Mouse (Mus musculus) urinary bladder, postnatal 36 days (tissue): Measurements from ENCODE around the gene Timm29.

Experiments
- DNase-seq, 2 experiments: peaks; one replicate each; pipeline ENCODE4 v3.0.0; 2022; ENCODE audit warnings: low spot score in 2 of 2, mixed read lengths in 1 of 2

The Timm29 gene

DNA sequence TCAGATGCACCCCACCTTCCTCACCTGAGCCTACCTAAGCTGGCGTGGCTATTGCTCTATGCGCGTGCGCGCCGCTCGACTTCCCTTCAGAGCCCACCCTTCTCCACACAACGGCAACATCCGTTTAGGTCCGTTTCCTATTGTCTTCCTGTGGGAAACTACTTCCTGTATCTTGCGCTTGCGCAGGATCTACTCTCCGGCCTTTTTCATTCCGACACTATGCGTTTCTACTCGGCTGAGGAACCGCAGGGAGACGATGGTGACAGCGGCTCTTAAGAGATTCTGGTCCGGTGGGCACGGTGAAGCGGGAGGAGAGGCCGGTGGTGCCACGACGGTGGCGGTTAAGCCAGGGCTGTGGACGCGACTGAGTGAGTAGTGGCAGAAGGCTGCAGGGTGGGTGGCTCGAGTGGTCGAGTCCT is at the start of gene Timm29, which contains the start of gene Yipf2:
Timm29 (plus strand) TSS at position 20 of the 419 bp plus-strand sequence.
Yipf2 (minus strand) TSS at position 126 of the 419 bp plus-strand sequence.
- peak; percentile 85 to 90 for DNase-seq

DNA sequence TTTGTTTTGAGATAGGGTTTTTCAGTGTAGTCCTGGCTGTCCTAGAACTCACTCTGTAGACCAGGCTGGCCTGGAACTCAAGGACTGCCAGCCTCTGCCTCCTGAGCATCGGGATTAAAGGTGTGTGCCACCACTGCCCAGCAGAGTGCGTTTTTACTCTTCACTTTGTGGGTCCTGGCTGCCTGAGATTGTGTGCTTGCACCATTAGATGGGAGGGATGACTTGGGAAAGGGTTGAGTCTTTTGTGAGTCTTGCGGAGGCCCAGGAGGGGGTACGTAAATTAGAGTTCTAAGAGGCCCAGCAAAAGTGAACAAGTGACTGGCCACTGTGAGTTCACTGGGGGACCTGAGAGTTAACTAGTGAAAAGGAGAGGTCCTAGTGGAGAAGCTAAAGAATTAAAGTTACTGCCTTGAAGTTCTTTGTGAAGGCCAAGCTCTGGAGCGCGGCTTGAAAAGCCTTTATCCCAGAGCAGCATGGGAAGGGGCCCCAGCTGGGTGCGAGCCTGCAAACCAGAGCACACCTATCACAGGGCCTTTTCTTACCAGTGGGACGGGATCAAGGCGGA is 47.1 kb upstream of the Timm29 start:
- DNase-seq, result no peak

DNA sequence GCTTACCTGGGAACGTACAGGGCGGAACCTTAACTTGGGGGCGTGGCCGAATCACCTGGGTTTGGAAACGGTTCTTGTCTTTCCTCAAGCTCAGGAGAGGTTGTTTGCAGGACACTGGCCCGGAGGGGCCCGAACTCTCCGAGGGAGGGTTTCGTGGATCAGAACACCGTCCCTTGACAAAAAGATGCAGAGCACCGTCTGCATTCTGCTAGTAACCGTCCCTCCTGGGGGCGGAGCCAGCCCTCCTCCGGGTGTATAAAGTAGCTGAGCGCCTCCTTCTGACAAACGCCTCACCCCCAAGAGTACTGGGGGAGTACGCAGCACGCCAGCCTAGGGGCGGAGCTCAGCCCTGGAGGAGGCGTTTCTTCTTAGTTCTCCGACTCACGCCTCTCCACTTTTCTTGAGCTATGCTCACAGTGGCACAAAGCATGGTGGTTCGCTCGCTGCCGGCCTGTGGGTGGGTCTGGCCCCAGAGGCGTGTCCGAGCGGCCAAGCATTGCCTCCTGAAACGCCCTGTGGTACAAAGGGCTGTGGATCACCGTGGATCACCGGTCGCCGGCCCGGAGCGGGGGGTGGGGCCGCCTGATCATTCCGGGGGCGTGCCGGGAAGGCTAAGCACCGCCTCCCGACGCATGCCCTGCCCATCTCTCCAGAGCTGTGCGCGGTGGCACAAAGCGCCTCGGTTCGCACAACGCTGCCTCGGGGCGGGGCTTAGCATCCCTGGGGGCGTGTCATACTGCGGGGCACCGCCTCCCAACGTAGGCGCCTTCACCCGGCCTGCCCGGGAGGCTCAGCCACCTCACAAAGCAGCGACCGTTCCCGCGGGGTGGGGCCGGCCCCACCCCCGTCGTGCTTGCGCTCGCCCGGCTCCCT is 46.4 kb upstream of the Timm29 start:
- DNase-seq, result peak; percentile 100

DNA sequence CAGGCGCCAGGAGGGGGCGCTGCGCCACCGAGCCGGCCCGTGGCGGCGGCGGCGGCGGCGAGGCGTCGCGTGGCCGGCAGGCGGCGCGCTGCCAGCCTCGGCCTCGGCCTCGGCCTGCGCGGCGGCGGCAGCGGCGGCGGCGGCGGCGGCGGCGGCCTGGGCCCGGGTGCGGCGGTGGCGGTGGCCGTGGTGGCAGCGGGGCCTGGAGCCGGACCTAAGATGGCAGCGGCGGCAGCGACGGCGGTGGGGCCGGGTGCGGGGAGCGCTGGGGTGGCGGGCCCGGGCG is 45.8 kb upstream of the Timm29 start, which contains the start of gene Carm1:
Carm1 (plus strand) TSS at position 106 of the 286 bp plus-strand sequence.
- no peak for DNase-seq

DNA sequence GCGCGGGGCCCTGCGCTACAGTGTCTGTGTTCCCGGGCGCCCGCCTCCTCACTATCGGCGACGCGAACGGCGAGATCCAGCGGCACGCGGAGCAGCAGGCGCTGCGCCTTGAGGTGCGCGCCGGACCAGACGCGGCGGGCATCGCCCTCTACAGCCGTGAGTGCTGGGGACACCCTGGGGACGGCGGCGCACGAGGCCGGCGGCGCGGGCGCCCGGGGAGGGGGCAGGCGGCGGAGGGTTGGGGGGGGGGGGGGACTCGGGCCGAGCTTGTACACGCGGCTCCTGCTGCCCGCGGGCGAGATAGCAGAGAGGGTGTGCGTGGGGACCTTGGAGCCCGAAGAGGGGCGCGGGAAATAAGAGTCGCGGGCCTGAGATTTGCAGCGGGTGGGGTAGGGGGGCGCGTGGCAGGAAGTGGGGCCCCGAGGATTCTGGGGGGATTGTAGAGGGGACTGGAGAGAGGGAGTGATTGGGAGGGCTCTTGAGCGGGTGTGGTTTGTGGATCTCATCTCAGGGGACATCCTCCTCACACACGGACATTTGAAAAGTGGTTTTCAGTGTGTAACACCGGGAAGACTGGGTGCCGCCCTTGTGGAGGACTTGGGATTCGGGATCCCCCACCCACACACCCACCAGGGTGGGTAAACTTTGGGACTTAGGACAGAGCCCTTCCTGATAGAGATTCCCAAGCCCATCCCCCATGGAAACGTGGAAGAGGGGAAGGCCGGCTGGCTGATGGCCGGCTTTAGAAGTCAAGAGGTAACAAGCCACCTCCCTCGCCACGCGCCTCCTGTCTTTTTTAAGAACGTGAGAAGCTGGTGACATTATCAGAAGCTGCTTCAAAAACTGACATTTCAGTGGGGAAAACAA is 45.2 kb upstream of the Timm29 start:
- peak; percentile 48 to 54 for DNase-seq

DNA sequence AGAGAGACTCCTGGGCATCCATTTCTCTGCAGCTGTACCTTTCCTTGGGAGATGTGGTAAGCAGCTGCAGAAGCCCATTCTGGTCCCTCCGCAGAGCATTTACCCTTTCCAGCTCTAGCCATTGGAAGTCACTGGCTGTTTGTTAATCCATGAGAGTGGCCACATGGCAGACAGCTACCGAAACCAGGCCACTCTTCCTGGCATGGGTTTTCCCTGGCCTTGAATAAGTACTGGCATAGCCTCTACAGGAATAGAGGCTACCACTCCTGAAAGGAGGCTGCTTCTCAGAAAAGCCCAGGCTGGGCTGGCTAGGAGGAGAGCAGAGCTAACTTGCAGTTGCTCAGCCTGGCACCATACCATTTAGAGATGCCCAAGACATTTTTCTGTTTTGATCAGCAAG is 41.5 kb upstream of the Timm29 start:
- DNase-seq, result no peak

DNA sequence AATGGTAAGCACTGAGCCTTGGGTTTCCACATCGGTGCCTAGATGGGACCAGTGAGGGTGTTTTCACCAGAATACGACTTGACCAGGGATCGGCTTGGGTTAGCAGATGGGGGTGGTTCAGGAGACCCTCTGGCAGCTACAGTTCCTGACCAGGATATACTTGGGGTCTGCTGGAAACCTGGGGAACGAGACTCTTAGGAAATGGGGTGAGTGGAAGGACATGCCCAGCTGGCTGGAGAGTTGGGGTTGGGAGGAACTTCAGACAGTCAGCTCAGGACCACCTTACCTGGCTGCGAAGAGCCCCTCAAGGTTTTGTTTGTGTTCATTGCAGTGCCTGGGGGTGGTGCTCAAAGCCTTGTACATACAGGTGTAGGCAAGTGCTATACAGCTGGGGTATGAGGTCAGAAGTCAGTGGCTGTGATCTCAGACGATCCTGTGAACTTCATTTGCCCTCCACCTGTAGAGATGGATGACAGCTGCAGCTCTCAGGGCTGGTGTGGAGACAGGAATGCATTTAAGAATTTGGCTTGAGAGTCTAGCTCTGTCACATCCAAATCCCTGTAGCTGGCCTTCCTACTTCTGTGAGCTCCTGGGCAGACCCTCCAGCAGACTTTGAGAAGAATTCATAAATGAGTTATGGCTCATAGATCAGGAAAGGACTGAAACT is 38.8 kb upstream of the Timm29 start:
- no peak for DNase-seq

DNA sequence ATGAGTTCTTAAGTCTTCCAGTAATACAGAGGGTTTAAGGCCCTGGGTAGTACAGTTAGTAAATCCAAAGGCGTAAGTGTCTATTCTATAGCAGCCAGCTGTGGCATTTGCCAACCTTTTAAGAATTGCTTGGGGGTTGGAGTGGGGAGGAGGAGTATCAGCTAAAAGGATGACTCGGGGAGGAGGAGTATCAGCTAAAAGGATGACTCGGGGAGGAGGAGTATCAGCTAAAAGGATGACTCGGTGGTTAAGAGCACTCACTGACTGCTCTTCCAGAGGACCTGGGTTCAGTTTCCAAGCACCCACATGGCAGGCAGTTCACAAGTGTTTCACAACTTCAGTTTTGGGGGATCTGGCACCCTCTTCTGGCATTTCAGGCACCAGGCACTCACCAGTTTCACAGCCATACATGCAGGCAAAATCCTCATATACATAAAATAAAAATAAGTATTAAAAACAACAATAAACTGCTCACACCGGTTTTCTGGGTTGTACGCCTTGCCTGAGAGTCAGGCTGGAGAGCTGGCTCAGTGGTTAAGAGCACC is 37.3 kb upstream of the Timm29 start:
- no peak for DNase-seq

DNA sequence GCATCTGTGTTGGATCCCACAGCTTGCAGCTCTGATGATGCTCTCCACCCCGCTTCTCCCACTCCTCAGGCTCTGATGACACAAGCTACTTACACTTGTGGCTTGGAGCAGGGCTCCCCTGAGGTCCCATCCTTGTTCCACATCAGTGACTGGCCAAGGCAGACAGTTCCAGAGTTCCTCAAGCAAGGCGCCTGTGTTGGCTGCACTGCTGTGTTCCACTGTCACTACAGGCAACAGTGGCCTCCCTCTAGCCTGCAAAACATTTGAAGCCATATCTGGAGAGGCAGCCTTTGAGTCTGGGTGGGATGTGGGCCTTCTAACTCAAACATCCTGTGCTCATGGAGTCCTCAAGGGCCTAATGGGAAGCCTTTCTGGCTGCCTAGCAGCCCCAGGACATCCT is 35.5 kb upstream of the Timm29 start:
- DNase-seq, result no peak

DNA sequence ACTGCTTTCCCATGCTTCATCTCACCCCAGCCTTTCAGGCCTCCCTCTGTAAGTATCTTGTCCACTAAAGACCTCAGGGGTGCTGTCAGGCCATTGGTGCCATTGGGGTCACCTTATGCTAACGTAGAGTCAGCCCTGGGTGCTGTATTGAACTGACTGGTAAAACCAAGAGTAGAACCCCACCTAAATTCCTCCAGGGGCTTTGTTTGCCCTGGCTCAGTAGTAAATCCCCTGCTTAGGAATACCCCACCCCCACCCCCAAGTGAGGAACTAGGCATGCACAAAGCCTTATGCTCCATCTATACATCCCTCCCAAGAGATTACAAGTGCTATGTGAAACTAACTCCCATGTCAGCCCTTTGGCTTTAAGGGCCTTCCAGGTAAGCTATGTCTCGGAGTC is 35.0 kb upstream of the Timm29 start:
- no peak for DNase-seq

DNA sequence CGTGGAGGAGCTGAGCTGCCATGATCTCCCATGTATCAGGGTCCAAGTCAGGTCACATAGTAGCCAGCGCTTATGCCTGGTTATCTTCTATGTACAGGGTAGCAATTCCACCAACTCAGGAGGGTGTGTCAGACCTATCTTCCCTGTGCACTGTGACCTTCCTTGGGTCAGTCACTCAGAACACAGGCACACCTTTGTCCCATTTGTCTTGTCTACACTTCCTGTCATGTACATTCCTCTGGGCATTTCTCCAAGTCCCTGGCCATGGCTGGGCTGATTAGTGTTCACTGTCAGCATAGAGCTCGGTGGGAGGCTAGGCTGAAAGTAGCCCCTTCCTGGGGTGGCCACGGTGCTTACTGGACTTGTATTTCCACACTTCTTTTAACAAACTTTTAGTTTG is 34.2 kb upstream of the Timm29 start:
- no peak for DNase-seq

DNA sequence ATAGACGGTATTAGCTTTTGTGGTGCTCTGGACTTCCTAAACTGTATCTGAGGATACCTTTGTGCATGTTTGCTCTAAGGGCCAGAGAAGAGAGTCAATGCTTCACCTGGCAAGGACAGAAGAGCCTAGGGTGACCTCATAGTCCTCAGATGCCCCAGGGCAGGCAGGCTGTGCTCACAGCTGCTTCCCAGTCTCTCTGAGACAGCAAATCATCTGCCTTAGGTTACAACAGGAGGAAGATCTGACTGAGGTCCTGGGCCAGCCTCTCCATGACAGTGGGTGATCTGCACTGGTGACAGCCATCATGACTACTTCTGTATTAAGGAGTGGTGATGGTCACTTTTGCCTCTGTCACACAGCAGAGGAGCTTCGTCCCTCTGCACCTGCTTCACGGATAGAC is 33.4 kb upstream of the Timm29 start:
- DNase-seq, result no peak

DNA sequence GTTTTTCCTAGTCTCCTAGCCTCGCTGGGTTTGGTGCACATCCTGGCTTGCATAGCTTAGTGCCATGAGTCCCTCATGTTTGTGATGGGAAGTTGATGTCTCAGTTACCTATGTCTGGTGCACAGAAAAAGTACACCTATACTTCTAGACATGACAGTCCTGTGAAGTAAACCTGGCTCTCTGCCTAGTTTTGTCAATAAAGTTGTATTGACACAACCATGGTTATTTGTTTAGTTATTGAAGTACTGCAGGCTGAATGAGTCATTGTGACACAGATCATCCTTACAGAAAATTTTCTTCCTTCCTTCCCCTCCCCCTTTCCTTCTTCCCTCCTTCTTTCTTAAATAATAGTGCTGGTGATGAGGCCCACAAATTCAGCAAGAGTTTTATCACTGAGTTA is 28.1 kb upstream of the Timm29 start:
- no peak for DNase-seq

DNA sequence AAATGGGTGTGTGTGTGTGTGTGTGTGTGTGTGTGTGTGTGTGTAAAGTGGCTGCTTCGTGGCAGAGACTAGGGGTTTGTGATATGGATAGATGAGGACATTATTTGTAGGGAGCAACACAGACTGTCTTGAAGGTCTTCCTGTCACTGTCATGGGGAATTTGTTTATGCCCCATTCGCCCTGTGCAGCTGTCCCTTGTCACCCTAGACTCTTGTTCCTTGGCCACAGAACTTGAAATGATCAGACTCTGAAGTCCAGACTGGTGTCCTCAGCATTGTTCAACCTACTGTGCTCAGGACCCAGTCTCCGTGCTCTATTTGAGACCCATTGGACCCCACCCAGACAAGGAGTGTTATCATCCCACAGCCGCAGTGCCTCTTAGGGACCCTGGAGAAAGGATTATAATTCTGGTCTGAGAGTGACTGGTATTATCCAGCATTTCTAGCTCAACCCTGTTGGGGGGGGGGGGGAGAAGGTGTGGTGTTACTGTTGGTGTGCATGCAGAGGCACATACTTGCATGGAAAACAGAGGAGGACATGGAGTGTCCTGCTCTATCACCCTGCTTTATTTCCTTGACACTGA is 27.4 kb upstream of the Timm29 start:
- DNase-seq, result no peak

DNA sequence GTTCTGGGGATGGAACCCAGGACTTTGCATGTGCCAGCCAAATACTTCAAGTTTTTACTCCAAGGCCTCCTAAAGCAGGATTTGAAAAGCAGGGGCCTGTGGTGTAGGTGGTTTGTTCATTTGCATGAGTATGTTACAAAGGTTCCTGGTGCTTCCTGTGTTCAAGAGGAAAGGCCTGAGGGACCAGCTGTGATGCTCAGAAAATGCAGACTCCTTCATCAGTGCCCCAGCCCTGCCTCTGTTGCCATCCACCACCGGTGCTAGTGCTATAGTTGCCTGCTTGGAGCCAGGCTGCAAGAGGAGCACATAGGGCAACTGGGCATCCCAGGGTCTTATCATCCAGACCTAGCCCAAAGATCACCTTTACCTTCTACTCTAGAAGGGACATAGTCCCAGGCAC is 26.0 kb upstream of the Timm29 start:
- DNase-seq, result no peak

DNA sequence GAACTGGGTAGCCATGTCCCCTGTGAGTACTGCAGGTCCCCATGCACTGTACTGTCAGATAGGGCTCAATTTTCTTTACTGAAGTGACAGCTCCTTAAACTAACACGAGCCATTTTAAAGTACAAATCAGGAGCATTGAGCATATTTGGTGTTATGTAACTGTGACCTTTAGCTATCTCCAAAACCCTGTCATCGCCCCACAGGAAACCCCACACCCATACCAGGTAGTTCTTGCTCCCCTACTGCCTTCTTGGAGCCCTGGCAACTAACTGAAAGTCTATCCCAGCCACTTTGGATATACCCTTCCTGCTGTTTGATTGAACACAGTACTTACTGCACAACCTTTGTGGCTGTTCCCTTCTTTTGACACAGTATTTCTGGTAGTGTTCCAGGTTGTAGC is 25.5 kb upstream of the Timm29 start:
- no peak for DNase-seq

DNA sequence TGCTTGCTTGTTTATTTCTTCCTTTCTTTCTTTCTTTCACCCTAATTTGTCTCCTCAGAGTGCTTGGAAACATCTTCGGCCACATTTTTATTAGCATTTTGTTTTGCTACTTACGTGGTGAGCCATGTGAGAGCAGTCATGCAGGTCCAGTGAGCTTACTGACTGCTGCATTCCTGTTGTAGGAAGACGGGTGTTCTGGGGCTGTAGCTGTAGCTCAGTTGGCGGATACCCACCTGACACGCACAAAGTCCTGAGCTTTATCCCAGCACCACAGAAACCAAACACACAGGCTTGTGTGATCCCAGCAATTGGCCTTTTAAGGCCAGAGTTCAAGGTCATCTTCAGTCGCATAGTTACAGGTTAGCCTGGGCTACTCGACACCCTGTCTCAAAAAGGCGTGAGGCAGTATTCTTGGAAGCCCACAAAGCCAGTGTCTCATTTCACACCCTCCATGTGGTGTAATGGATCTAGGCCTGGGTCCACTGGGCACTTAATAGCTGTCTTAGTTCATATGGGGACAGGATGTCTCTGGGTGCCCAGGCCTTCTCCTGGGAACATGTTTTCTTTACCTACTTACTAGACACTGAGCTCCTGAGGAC is 23.8 kb upstream of the Timm29 start:
- DNase-seq, result no peak

DNA sequence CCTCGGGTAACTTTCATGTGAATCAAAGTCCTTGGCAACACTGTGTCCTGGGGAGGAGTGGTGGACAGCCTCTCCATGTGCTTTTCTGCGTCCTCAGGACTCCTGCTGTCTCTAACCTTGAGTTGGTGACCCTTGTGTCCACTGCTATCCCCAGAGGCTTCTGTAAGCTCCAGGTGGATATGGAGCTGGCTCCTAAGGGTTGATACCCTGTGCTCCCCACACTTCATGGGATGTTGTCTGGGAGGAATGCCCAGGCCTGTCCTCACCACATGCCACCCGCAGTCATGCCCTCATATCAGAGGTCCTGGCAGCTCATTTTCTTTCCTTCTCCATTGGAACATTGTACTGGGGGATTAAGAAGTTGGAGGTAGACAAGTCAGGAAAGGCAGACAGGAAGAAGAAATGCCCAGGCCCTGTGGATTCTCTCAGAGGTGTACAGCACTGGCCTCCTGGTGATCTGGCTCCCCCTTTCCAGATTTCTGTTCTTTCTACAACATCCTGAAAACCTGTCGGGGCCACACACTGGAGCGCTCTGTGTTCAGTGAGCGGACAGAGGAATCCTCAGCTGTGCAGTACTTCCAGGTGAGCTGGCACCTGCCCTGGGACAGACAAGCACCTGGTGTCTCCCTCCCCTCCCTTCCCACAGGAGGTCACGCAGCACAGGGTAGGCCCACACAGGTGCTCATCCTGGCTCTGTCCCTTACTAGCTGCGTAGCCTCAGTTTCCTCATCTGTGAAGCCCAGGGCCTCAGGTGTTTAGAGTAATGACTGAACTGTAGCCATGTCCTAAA is 18.3 kb upstream of the Timm29 start:
- no peak for DNase-seq

DNA sequence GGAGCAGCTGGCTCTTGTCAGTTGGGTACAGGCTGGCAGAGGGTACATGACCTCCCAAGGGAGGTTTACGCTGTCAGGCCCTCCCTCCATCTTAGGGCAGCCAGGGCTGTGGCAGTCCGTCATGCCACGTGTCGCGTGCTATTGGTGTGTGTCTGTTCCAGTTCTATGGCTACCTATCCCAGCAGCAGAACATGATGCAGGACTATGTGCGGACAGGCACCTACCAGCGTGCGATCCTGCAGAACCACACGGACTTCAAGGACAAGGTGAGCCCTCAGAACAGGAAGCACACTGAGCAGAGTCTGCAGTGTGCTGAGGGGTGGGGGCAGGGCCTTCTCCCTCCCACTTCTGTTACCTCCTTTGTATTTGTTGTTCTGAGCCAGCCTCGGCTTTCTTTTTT is 17.3 kb upstream of the Timm29 start:
- DNase-seq, result no peak

DNA sequence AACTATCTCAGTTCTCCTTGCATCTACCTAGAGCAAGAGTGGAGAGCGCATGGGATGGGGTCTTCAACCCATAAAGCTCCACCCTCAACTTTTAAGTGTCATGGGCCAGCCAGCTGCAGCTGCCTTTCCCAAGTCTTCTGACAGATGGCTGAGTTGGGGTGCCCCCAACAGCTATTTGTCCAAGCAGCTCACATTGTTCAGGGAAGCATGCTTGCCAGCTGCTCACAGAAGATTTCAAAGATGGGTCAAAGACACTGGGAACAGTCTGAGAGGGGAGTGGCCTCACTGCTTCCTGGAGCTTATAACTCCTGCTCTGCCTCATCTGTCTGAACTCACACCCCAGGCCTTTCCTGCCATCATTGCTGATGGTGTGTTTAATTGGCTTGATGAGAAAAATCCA is 16.2 kb upstream of the Timm29 start:
- DNase-seq, result no peak
